Mouse (Mus musculus) intestine, postnatal 0 days (tissue): Measurements from ENCODE around the gene Rilp. TPM values are rescaled to one million over a fixed set of nuclear protein-coding genes. Genes with fewer than 3 reads are reported as not detected.

ENCODE experiments used
- ATAC-seq: fragments of 200-750 bp; cut with Nextera tagmentation; 2 replicates; pipeline ENCODE4 v1.8.0; 2017; ENCODE audit warnings: mild to moderate bottlenecking, moderate TSS enrichment, moderate library complexity
- H3K27ac ChIP-seq: fragments of 300-500 bp; sonication (generic); 2 replicates; pipeline ENCODE4 v1.5.1; 2014; ENCODE audit warnings: mild to moderate bottlenecking, low read depth, low read length, moderate library complexity
- H3K27me3 ChIP-seq: fragments of 300-500 bp; sonication (generic); replicated peaks from 2 replicates; pipeline ENCODE4 v1.6.1; 2014; ENCODE audit warnings: low read length, mixed read lengths; ENCODE audit not compliant: control insufficient read depth, insufficient read depth
- H3K36me3 ChIP-seq: fragments of 300-500 bp; sonication (generic); 2 replicates; pipeline ENCODE4 v1.6.1; 2014; ENCODE audit warnings: mild to moderate bottlenecking, moderate library complexity; ENCODE audit not compliant: control insufficient read depth, insufficient read depth
- H3K4me1 ChIP-seq: fragments of 300-500 bp; sonication (generic); replicated peaks from 2 replicates; pipeline ENCODE4 v1.6.1; 2014; ENCODE audit warnings: antibody characterized with exemption, low read length, mixed read lengths; ENCODE audit not compliant: control insufficient read depth, insufficient read depth
- H3K4me2 ChIP-seq: fragments of 300-500 bp; sonication (generic); replicated peaks from 2 replicates; pipeline ENCODE4 v1.6.1; 2014; ENCODE audit warnings: low read depth, mild to moderate bottlenecking, moderate library complexity
- H3K4me3 ChIP-seq: fragments of 300-500 bp; sonication (generic); 2 replicates; pipeline ENCODE4 v1.5.1; 2014; ENCODE audit warnings: low read depth, low read length
- H3K9ac ChIP-seq: fragments of 300-500 bp; sonication (generic); 2 replicates; pipeline ENCODE4 v1.6.1; 2014; ENCODE audit warnings: mild to moderate bottlenecking, low read depth, low read length
- H3K9me3 ChIP-seq: fragments of 300-500 bp; sonication (generic); 2 replicates; pipeline ENCODE4 v1.6.1; 2016; ENCODE audit warnings: mixed run types; ENCODE audit not compliant: control insufficient read depth
- CTCF ChIP-seq: sonication (generic); IDR thresholded peaks from 2 replicates; pipeline ENCODE4 v1.5.1; 2016; ENCODE audit warnings: low read depth, mild to moderate bottlenecking, control low read depth, antibody characterized with exemption, moderate library complexity
- WGBS: fragments of 180-500 bp; shearing (Covaris S2); extraction: QIAGEN DNeasy Blood & Tissue Kit; methylation state at CpG from one replicate; pipeline ENCODE4 v1.1.7; 2014; 5-methylcytosine and 5-hydroxymethylcytosine counted together
- polyA plus RNA-seq: library from polyadenylated mRNA; unstranded; fragments of >200 nt; fragmentation: Nextera tagmentation; extraction: Ambion mirVana; gene quantifications from 2 replicates; pipeline ENCODE4 v1.2.1, GENCODE M21; 2015

Rilp gene
- polyA plus RNA-seq, 1 experiment from 2014 or later, result 6.9 TPM

DNA sequence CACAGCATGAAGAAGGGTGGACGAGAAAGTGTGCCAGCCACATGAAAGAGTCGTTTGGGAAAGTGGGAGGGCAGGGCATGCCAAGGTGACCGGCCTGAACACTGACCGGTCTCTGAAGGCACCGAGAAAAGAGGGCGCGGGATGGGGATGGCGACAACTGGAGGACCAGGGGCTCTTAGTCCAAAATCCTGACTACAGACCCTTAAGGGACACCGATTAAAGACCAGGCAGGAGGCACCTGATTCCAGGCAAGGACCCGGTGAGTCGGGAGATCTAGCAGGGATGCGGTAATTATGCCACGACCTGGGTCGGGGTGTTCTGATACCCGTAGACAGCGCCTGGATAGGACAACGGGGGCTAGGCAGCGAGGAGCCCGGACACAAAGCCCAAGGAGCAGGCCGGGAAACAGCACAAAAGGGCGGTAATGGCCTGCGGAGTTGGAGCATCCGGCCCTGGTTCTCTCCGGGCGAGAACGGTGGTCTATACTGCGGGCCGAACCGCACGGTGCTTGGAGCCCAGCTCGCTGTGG lies 21.0 kb downstream of the Rilp start:
- ATAC-seq, result no peak
- Histone ChIP-seq H3K9ac (peak overlapping the region; percentile 81), H3K27ac (peak overlapping the region; percentile 90), H3K9me3 (no peaks in the 10 kb centered on the region), H3K36me3 (no peaks in the 10 kb centered on the region; the same call in 1 of the 2 replicates), H3K4me1 (peaks cover 7% of the 10 kb centered on the region; the same call in 1 of the 2 replicates), H3K4me3 (peak overlapping the region; percentile 62), H3K4me2 (peak overlapping the region; percentile 98), H3K27me3 (no peaks in the 10 kb centered on the region)
- no peak for TF ChIP-seq CTCF
- WGBS, result under 1% methylated on average over 31 of the region's 31 CpGs

GRCm38 (mm10) chr11:75531469-75532242 lies 21.8 kb downstream of the Rilp start, which contains the start of gene Slc43a2:
Gene Slc43a2, plus strand, starts transcription at chr11:75531694.
- under 1% methylated on average over 62 of the region's 62 CpGs for WGBS
- Histone ChIP-seq H3K27ac (peak within 1 kb of the TSS; percentile 90), H3K4me3 (peak within 1 kb of the TSS; percentile 62), H3K9me3 (no peaks in the 10 kb centered on the region), H3K4me1 (peaks cover 7% of the 10 kb centered on the region; the same call in 1 of the 2 replicates), H3K9ac (peak within 1 kb of the TSS; percentile 81), H3K27me3 (no peaks in the 10 kb centered on the region), H3K4me2 (peak within 1 kb of the TSS; percentile 98), H3K36me3 (peaks cover 1% of the 10 kb centered on the region; the same call in 1 of the 2 replicates)
- ATAC-seq, result peak; percentile 83
- no peak for TF ChIP-seq CTCF

DNA sequence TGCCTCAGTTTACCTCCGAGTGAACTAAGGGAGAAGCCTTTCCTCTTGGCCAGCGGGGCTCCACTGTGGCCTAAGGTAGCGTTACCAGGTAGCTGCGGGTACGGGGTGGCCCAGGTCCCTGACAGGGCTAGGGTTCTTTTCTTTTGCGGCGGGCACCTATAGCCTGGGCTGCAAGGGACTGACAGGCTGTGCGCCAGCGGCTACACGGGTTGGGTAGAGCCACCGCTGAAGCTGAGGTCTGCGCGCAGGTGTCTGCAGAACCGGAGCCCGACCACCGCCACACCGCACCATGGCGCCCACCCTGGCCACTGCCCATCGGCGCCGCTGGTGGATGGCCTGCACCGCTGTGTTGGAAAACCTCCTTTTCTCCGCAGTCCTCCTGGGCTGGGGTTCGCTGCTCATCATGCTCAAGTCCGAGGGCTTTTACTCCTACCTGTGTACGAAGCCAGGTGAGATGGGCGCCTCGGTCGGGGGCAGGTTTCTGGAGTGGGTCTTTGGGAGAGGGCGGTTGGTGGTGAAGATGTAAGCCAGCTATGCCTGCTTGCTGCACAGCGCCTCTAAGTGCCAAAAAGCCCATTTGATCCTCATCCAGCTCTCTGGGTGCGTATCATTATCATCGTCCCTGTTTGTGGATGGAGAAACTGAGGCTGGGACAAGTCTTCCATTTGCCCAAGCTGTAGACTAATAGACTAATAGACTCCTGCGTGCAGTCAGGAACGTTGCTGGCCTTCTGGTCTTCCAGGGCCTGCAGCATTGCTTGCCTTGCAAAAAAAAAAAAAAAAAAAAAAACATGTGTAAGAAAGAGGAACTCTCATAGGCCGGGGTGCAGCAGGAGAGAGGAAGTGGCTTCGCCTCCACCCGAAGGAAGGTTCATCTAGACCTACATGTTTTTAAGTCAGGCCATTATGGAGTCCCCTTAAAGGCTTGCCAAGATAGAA lies 22.7 kb downstream of the Rilp start:
- no peaks in the 10 kb centered on the region for H3K9me3 ChIP-seq
- peaks cover 6% of the 10 kb centered on the region; the same call in 1 of the 2 replicates for H3K36me3 ChIP-seq
- peak overlapping the region; percentile 81 for H3K9ac ChIP-seq
- peaks cover 7% of the 10 kb centered on the region; the same call in 1 of the 2 replicates for H3K4me1 ChIP-seq
- WGBS, result 15% methylated on average over 38 of the region's 38 CpGs
- TF ChIP-seq CTCF, result no peak
- peak overlapping the region; percentile 90 for H3K27ac ChIP-seq
- no peak for ATAC-seq
- H3K27me3 ChIP-seq, result no peaks in the 10 kb centered on the region
- peak overlapping the region; percentile 98 for H3K4me2 ChIP-seq
- peak overlapping the region; percentile 62 for H3K4me3 ChIP-seq

- Histone ChIP-seq H3K27ac (peak overlapping the region; percentile 90), H3K9me3 (no peaks in the 10 kb centered on the region), H3K4me3 (no peak overlapping the region), H3K9ac (0 out of 2 replicates have a peak overlapping the region, but pooled peaks have one; percentile 34), H3K4me2 (peak overlapping the region; percentile 98), H3K36me3 (peaks cover 6% of the 10 kb centered on the region), H3K4me1 (peaks cover 11% of the 10 kb centered on the region; the same call in 1 of the 2 replicates), H3K27me3 (no peaks in the 10 kb centered on the region)
- WGBS, result 71% methylated on average over 6 of the region's 6 CpGs
- no peak for TF ChIP-seq CTCF
- ATAC-seq, result no peak
Measured at GRCm38 (mm10) chr11:75533314-75534015, 23.6 kb downstream of the Rilp start.

DNA sequence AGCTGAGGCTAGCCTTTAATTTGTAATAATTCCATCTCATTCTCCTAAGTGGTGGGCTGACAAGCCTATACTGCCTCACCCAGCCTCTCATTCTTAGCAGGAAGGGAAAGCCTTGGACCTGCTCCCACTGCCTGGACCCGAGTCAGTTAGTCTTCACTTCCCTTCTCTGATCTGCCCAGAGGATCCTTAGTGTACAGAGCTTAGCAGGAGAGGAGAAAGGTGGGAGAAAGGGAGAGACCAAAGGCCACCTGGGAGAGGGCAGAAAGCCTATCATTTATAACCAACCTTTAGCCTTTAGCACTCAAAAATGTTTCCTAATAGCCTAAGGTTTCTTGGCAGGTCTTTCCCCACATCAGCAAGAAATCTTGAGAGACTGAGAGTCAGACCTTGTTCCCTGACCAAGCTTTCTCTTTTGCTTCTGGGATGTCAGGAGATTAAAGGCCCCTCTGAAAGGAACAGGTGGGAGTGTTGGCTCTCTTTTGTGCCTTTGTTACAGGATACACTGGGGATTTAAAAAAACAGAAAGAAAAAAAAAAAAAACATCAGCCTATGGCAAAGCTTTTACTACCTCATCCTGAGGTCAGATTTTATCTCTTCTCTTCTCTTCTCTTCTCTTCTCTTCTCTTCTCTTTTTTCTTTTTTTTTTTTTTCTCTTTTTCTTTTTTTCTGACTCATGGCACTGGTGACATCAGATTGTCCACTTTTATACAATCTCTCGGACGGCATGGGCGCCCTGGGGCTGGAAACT lies 24.6 kb downstream of the Rilp start:
- Histone ChIP-seq H3K9ac (no peak overlapping the region), H3K27ac (peak overlapping the region; percentile 90), H3K9me3 (no peaks in the 10 kb centered on the region), H3K36me3 (peaks cover 6% of the 10 kb centered on the region), H3K4me2 (peak overlapping the region; percentile 22; the same call in 1 of the 2 replicates), H3K27me3 (no peaks in the 10 kb centered on the region), H3K4me3 (no peak overlapping the region), H3K4me1 (peaks cover 11% of the 10 kb centered on the region; the same call in 1 of the 2 replicates)
- peak; percentile 50 for ATAC-seq
- WGBS, result 45% methylated on average over 4 of the region's 4 CpGs
- TF ChIP-seq CTCF, result no peak
